Mouse (Mus musculus) kidney, adult 18-20 months (tissue): Measurements from ENCODE around the gene Tarbp1.
"Not testable (repeated sequence)": the region's sequence is repeated elsewhere in the genome, so short reads cannot be mapped to it uniquely, and the experiment has no call there.

ENCODE experiments used
- DNase-seq: peaks from one replicate; pipeline ENCODE4 v3.0.0; 2021

Gene Tarbp1

GRCm38 (mm10) chr8:126494160-126495110 is 19.6 kb upstream of the Tarbp1 start:
- DNase-seq: no peak

GRCm38 (mm10) chr8:126482938-126483337 is 8.1 kb upstream of the Tarbp1 start:
- DNase-seq: peak; percentile 83

GRCm38 (mm10) chr8:126482348-126482720 is 7.5 kb upstream of the Tarbp1 start:
- no peak for DNase-seq

- DNase-seq: peak; percentile 68
Observed at GRCm38 (mm10) chr8:126481494-126482347, 6.9 kb upstream of the Tarbp1 start.

GRCm38 (mm10) chr8:126480366-126480765 is 5.5 kb upstream of the Tarbp1 start:
- no peak for DNase-seq

GRCm38 (mm10) chr8:126478714-126479113 is 3.8 kb upstream of the Tarbp1 start:
- no peak for DNase-seq

- not testable (repeated sequence) for DNase-seq
Observed at GRCm38 (mm10) chr8:126476151-126476855, 1.4 kb upstream of the Tarbp1 start.

GRCm38 (mm10) chr8:126475738-126476137 is 873 bp upstream of the Tarbp1 start:
- not testable (repeated sequence) for DNase-seq

GRCm38 (mm10) chr8:126473802-126474298 is 1.0 kb downstream of the Tarbp1 start:
- DNase-seq: no peak

- DNase-seq: no peak
Observed at GRCm38 (mm10) chr8:126464071-126464470, 10.8 kb downstream of the Tarbp1 start.

GRCm38 (mm10) chr8:126461735-126462134 is 13.1 kb downstream of the Tarbp1 start:
- no peak for DNase-seq

GRCm38 (mm10) chr8:126460274-126460673 is 14.6 kb downstream of the Tarbp1 start:
- DNase-seq: peak; percentile 64

GRCm38 (mm10) chr8:126455383-126455782 is 19.5 kb downstream of the Tarbp1 start:
- DNase-seq: no peak

GRCm38 (mm10) chr8:126451158-126451557 is 23.7 kb downstream of the Tarbp1 start:
- no peak for DNase-seq

- DNase-seq: no peak
Observed at GRCm38 (mm10) chr8:126438937-126439336, 35.9 kb downstream of the Tarbp1 start.

GRCm38 (mm10) chr8:126433827-126434226 is 41.0 kb downstream of the Tarbp1 start:
- DNase-seq: no peak

- DNase-seq: no peak
Observed at GRCm38 (mm10) chr8:126429635-126430034, 45.2 kb downstream of the Tarbp1 start.

- no peak for DNase-seq
Observed at GRCm38 (mm10) chr8:126424946-126425345, 49.9 kb downstream of the Tarbp1 start.

GRCm38 (mm10) chr8:126424163-126424562 is 50.7 kb downstream of the Tarbp1 start:
- peak; percentile 27 for DNase-seq

- DNase-seq: peak; percentile 49
Observed at GRCm38 (mm10) chr8:126422920-126423300, 52.0 kb downstream of the Tarbp1 start.

GRCm38 (mm10) chr8:126422174-126422919 is 52.5 kb downstream of the Tarbp1 start, which contains the start of gene Coa6:
Coa6 (plus strand) TSS chr8:126422515.
- peak; percentile 99 for DNase-seq

GRCm38 (mm10) chr8:126420834-126421233 is 54.0 kb downstream of the Tarbp1 start:
- DNase-seq: no peak
